Comparison of ENCODE assay signal across 12 mouse cellular contexts in the genomic region with DNA sequence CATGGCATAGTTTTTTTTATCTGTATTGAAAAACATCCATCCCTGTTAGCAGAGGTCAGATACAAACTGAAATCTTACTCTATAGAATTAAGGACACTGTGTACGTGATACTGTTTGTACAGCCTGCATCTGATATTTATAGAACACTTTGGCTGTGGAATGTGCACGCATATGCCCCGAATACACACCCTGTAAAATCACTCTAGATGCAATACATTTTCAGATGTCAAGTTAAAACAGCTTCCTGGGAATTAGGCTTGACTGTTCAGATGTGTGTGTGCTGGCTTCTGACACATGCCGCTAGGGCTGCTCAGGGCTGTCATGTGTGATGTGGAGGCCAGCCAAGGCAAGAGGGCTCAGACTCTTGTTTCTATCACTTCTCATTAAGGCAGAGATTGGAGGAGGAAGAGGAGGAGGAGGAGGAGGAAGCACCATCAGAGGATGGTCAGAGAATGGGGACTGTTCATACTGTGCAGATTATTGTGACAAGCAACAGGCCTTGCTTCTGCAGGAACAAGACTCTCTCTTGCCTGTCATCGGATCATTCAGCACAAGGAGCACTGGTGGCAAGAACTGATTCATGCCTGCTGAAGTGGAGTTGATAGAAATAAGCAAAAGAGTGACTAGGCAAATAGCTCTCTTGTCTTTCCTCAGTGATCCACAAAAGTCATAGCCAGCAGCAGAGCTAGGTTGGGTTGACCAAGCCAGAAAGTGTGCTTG.
A peak's percentile ranks its signal among the peaks of the same experiment; 100 is the strongest.
DNase-seq lines count a peak whose midpoint lies in the region; ATAC-seq and TF ChIP-seq lines count a peak whose summit lies in the region.
"Had no signal": no experiment of that assay in that cellular context is flagged by ENCODE, and none has a peak within 500 bp of the region (broad histone marks: within the 10 kb centered on the region; RNA-seq: fewer than 3 reads in every experiment).

No protein-coding gene starts in this region.

- intact Hi-C loops in left cerebral cortex, postnatal 25 days (cut with DNase I): no loop called here

- ATAC-seq in heart, embryonic 13.5 days (ENCODE audit: extremely low read depth, insufficient number of reproducible peaks, low FRiP score, low TSS enrichment): no peak
- no peak; the same call in 1 of the 2 replicates for ATAC-seq in lung, embryonic 14.5 days (ENCODE audit: insufficient read depth)
- peak; percentile 27; the same call in 1 of the 2 replicates for ATAC-seq in embryonic facial prominence, embryonic 14.5 days (ENCODE audit: low read depth)
- ATAC-seq: activated CD4-positive, CD25-positive, alpha-beta regulatory T cell, adult 4 months had no signal

- DNase-seq in heart, adult 18-20 months: no peak
- DNase-seq in lung, embryonic 14.5 days: peak; percentile 34
- DNase-seq in lung, postnatal 4 days: no peak
- DNase-seq in embryonic facial prominence, embryonic 14.5 days (ENCODE audit: low spot score): peak; percentile 65
- DNase-seq in limb, embryonic 10.5 days (ENCODE audit: low spot score): peak; percentile 20
- DNase-seq in left cerebral cortex, postnatal 25 days (ENCODE audit: low spot score in 2 of 2): no peak
- no peak for DNase-seq in thymus, postnatal 25 days
- DNase-seq: kidney, adult 8-10 months; layer of hippocampus, postnatal 36 days had no signal

- no peak overlapping the region for H3K9ac ChIP-seq in heart, embryonic 13.5 days
- no peak overlapping the region for H3K9ac ChIP-seq in lung, embryonic 14.5 days
- H3K9ac ChIP-seq in embryonic facial prominence, embryonic 14.5 days (ENCODE audit: low read depth, low read length): no peak overlapping the region
- H3K9ac ChIP-seq: hindbrain, embryonic 12.5 days had no signal

- no peaks in the 10 kb centered on the region for H3K9me3 ChIP-seq in heart, embryonic 13.5 days
- H3K9me3 ChIP-seq in lung, embryonic 14.5 days (ENCODE audit: low read depth, low read length): no peaks in the 10 kb centered on the region
- H3K9me3 ChIP-seq in embryonic facial prominence, embryonic 14.5 days (ENCODE audit: control insufficient read depth, low read length): no peaks in the 10 kb centered on the region
- H3K9me3 ChIP-seq in limb, embryonic 10.5 days (replicated peaks): no peaks in the 10 kb centered on the region
- H3K9me3 ChIP-seq: hindbrain, embryonic 12.5 days had no signal

- no peak overlapping the region for H3K4me3 ChIP-seq in heart, embryonic 13.5 days
- no peak overlapping the region for H3K4me3 ChIP-seq in lung, embryonic 14.5 days (ENCODE audit: low read depth, low read length)
- H3K4me3 ChIP-seq in embryonic facial prominence, embryonic 14.5 days (ENCODE audit: low read depth, low read length): no peak overlapping the region
- H3K4me3 ChIP-seq in limb, embryonic 10.5 days: no peak overlapping the region
- H3K4me3 ChIP-seq: hindbrain, embryonic 12.5 days had no signal

- no peaks in the 10 kb centered on the region for H3K27me3 ChIP-seq in heart, embryonic 13.5 days (replicated peaks)
- H3K27me3 ChIP-seq in lung, embryonic 14.5 days (ENCODE audit: insufficient read depth, low read length): no peaks in the 10 kb centered on the region
- H3K27me3 ChIP-seq in embryonic facial prominence, embryonic 14.5 days (replicated peaks; ENCODE audit: control insufficient read depth, insufficient read depth, low read length): no peaks in the 10 kb centered on the region
- no peaks in the 10 kb centered on the region for H3K27me3 ChIP-seq in limb, embryonic 10.5 days (ENCODE audit: low read depth, poor library complexity, severe bottlenecking)
- H3K27me3 ChIP-seq: hindbrain, embryonic 12.5 days had no signal

- H3K27ac ChIP-seq in heart, embryonic 13.5 days (replicated peaks): peak overlapping the region; percentile 12; the same call in 1 of the 2 replicates
- no peak overlapping the region for H3K27ac ChIP-seq in lung, embryonic 14.5 days (ENCODE audit: low read depth)
- peak overlapping the region; percentile 25; the same call in 1 of the 2 replicates for H3K27ac ChIP-seq in embryonic facial prominence, embryonic 14.5 days (replicated peaks; ENCODE audit: low read depth, low read length)
- H3K27ac ChIP-seq in limb, embryonic 10.5 days: no peak overlapping the region
- H3K27ac ChIP-seq: hindbrain, embryonic 12.5 days had no signal

- H3K4me2 ChIP-seq in heart, embryonic 13.5 days: peak overlapping the region; percentile 5; the same call in 1 of the 2 replicates
- H3K4me2 ChIP-seq in lung, embryonic 14.5 days: no peak overlapping the region
- no peak overlapping the region for H3K4me2 ChIP-seq in embryonic facial prominence, embryonic 14.5 days (ENCODE audit: low read depth, low read length)
- H3K4me2 ChIP-seq: hindbrain, embryonic 12.5 days had no signal

- WGBS in heart, embryonic 13.5 days: 25% methylated on average over 5 of the region's 5 CpGs
- 36% methylated on average over 5 of the region's 5 CpGs for WGBS in lung, embryonic 14.5 days
- WGBS in embryonic facial prominence, embryonic 14.5 days: 45% methylated on average over 5 of the region's 5 CpGs
- 87% methylated on average over 5 of the region's 5 CpGs for WGBS in limb, embryonic 10.5 days

- H3K36me3 ChIP-seq in heart, embryonic 13.5 days: no peaks in the 10 kb centered on the region
- H3K36me3 ChIP-seq in lung, embryonic 14.5 days (ENCODE audit: insufficient read depth): no peaks in the 10 kb centered on the region
- no peaks in the 10 kb centered on the region for H3K36me3 ChIP-seq in embryonic facial prominence, embryonic 14.5 days (ENCODE audit: control insufficient read depth, insufficient read depth, low read length)
- no peaks in the 10 kb centered on the region for H3K36me3 ChIP-seq in limb, embryonic 10.5 days
- H3K36me3 ChIP-seq: hindbrain, embryonic 12.5 days had no signal

- peaks cover 42% of the 10 kb centered on the region for H3K4me1 ChIP-seq in heart, embryonic 13.5 days
- H3K4me1 ChIP-seq in lung, embryonic 14.5 days (ENCODE audit: insufficient read depth): peaks cover 5% of the 10 kb centered on the region
- peaks cover 19% of the 10 kb centered on the region; the same call in 1 of the 2 replicates for H3K4me1 ChIP-seq in embryonic facial prominence, embryonic 14.5 days (ENCODE audit: control insufficient read depth, insufficient read depth, low read length)
- H3K4me1 ChIP-seq in limb, embryonic 10.5 days: peaks cover under 1% of the 10 kb centered on the region; the same call in 1 of the 2 replicates
- H3K4me1 ChIP-seq: hindbrain, embryonic 12.5 days had no signal

- no peak for TF ChIP-seq CTCF in lung, embryonic 14.5 days (IDR thresholded peaks at IDR 0.05; ENCODE audit: low read depth)

Comparison
In these comparisons a context has a peak if more than half of its experiments do, and no peak if none do; other contexts are left out.
1. DNase-seq: peak in lung, embryonic 14.5 days (single experiment), embryonic facial prominence, embryonic 14.5 days (single experiment) and limb, embryonic 10.5 days (single experiment); none in heart, adult 18-20 months (0 of 2), lung, postnatal 4 days (0 of 2), left cerebral cortex, postnatal 25 days (0 of 2) and thymus, postnatal 25 days (single experiment).
2. H3K27ac ChIP-seq: peak in heart, embryonic 13.5 days (single experiment) and embryonic facial prominence, embryonic 14.5 days (single experiment); none in lung, embryonic 14.5 days (single experiment) and limb, embryonic 10.5 days (single experiment).